In genomic region chr16:30103495-30103894, GRCm38 (mm10) we compare ENCODE assay signal across 20 mouse cellular contexts. TPM values are rescaled to one million over a fixed set of nuclear protein-coding genes. Genes with fewer than 3 reads are reported as not detected.
DNase-seq lines count a peak whose midpoint lies in the region; ATAC-seq and TF ChIP-seq lines count a peak whose summit lies in the region.
"Had no signal": no experiment of that assay in that cellular context is flagged by ENCODE, and none has a peak within 500 bp of the region (broad histone marks: within the 10 kb centered on the region; RNA-seq: fewer than 3 reads in every experiment).

No protein-coding gene starts in this region.

- H3K36me3 ChIP-seq in intestine, embryonic 15.5 days = no peaks in the 10 kb centered on the region
- no peaks in the 10 kb centered on the region for H3K36me3 ChIP-seq in intestine, postnatal 0 days (ENCODE audit: control insufficient read depth, insufficient read depth)
- no peaks in the 10 kb centered on the region for H3K36me3 ChIP-seq in midbrain, embryonic 16.5 days (ENCODE audit: control insufficient read depth, insufficient read depth, low read length)
- no peaks in the 10 kb centered on the region for H3K36me3 ChIP-seq in midbrain, embryonic 13.5 days
- H3K36me3 ChIP-seq in embryonic facial prominence, embryonic 15.5 days = no peaks in the 10 kb centered on the region
- no peaks in the 10 kb centered on the region for H3K36me3 ChIP-seq in neural tube, embryonic 15.5 days
- H3K36me3 ChIP-seq: forebrain, embryonic 12.5 days had no signal

- no peaks in the 10 kb centered on the region for H3K27me3 ChIP-seq in intestine, embryonic 15.5 days (replicated peaks)
- H3K27me3 ChIP-seq in intestine, postnatal 0 days (replicated peaks; ENCODE audit: control insufficient read depth, insufficient read depth, low read length) = no peaks in the 10 kb centered on the region
- H3K27me3 ChIP-seq in midbrain, embryonic 16.5 days (ENCODE audit: control insufficient read depth, insufficient read depth, low read depth, low read length) = peaks cover 6% of the 10 kb centered on the region
- peaks cover 28% of the 10 kb centered on the region for H3K27me3 ChIP-seq in midbrain, embryonic 13.5 days
- H3K27me3 ChIP-seq in embryonic facial prominence, embryonic 15.5 days = peaks cover 9% of the 10 kb centered on the region; the same call in 1 of the 2 replicates
- H3K27me3 ChIP-seq in neural tube, embryonic 15.5 days (replicated peaks) = peaks cover 2% of the 10 kb centered on the region; the same call in 1 of the 2 replicates
- H3K27me3 ChIP-seq: megakaryocyte, embryonic 14.5 days had no signal

- WGBS in intestine, embryonic 15.5 days = 44% methylated on average over 6 of the region's 6 CpGs
- 57% methylated on average over 6 of the region's 6 CpGs for WGBS in intestine, postnatal 0 days
- 53% methylated on average over 6 of the region's 6 CpGs for WGBS in midbrain, embryonic 16.5 days
- 54% methylated on average over 6 of the region's 6 CpGs for WGBS in midbrain, embryonic 13.5 days
- WGBS in embryonic facial prominence, embryonic 15.5 days = 15% methylated on average over 6 of the region's 6 CpGs
- WGBS in neural tube, embryonic 15.5 days = 50% methylated on average over 6 of the region's 6 CpGs

- no peak overlapping the region for H3K4me3 ChIP-seq in intestine, embryonic 15.5 days (replicated peaks)
- H3K4me3 ChIP-seq in intestine, postnatal 0 days (ENCODE audit: low read depth, low read length) = no peak overlapping the region
- H3K4me3 ChIP-seq in midbrain, embryonic 16.5 days (ENCODE audit: low read depth, low read length) = no peak overlapping the region
- H3K4me3 ChIP-seq in midbrain, embryonic 13.5 days (replicated peaks) = no peak overlapping the region
- H3K4me3 ChIP-seq in embryonic facial prominence, embryonic 15.5 days (replicated peaks) = no peak overlapping the region
- no peak overlapping the region for H3K4me3 ChIP-seq in neural tube, embryonic 15.5 days (replicated peaks)
- H3K4me3 ChIP-seq: forebrain, embryonic 12.5 days had no signal

- ATAC-seq in intestine, embryonic 15.5 days = peak; percentile 15; the same call in 1 of the 2 replicates
- ATAC-seq in intestine, postnatal 0 days = no peak
- peak; percentile 14; the same call in 1 of the 2 replicates for ATAC-seq in midbrain, embryonic 16.5 days
- ATAC-seq in midbrain, embryonic 13.5 days = no peak
- ATAC-seq in embryonic facial prominence, embryonic 15.5 days (ENCODE audit: insufficient number of reproducible peaks, low FRiP score, low TSS enrichment, low read depth) = no peak; the same call in 1 of the 2 replicates
- no peak for ATAC-seq in neural tube, embryonic 15.5 days (ENCODE audit: low FRiP score)
- ATAC-seq: hindbrain, embryonic 16.5 days; liver, postnatal 0 days had no signal

- H3K4me1 ChIP-seq in intestine, embryonic 15.5 days (replicated peaks) = peaks cover 11% of the 10 kb centered on the region
- no peaks in the 10 kb centered on the region for H3K4me1 ChIP-seq in intestine, postnatal 0 days (replicated peaks; ENCODE audit: control insufficient read depth, insufficient read depth, low read length)
- H3K4me1 ChIP-seq in midbrain, embryonic 16.5 days (ENCODE audit: control insufficient read depth, insufficient read depth, low read length) = peaks cover 6% of the 10 kb centered on the region
- peaks cover 17% of the 10 kb centered on the region for H3K4me1 ChIP-seq in midbrain, embryonic 13.5 days (replicated peaks)
- H3K4me1 ChIP-seq in embryonic facial prominence, embryonic 15.5 days = peaks cover 19% of the 10 kb centered on the region
- peaks cover 19% of the 10 kb centered on the region for H3K4me1 ChIP-seq in neural tube, embryonic 15.5 days

- no peak overlapping the region for H3K9ac ChIP-seq in intestine, embryonic 15.5 days
- no peak overlapping the region for H3K9ac ChIP-seq in intestine, postnatal 0 days (ENCODE audit: low read depth, low read length)
- no peak overlapping the region for H3K9ac ChIP-seq in midbrain, embryonic 16.5 days (ENCODE audit: low read depth, low read length)
- no peak overlapping the region for H3K9ac ChIP-seq in midbrain, embryonic 13.5 days (replicated peaks)
- H3K9ac ChIP-seq in embryonic facial prominence, embryonic 15.5 days = no peak overlapping the region
- no peak overlapping the region for H3K9ac ChIP-seq in neural tube, embryonic 15.5 days (replicated peaks)
- H3K9ac ChIP-seq: forebrain, embryonic 12.5 days; liver, postnatal 0 days had no signal

- H3K9me3 ChIP-seq in intestine, embryonic 15.5 days = no peaks in the 10 kb centered on the region
- no peaks in the 10 kb centered on the region for H3K9me3 ChIP-seq in intestine, postnatal 0 days (ENCODE audit: control insufficient read depth)
- no peaks in the 10 kb centered on the region for H3K9me3 ChIP-seq in midbrain, embryonic 16.5 days (replicated peaks; ENCODE audit: control insufficient read depth, low read length, poor library complexity, severe bottlenecking)
- H3K9me3 ChIP-seq in midbrain, embryonic 13.5 days = no peaks in the 10 kb centered on the region
- no peaks in the 10 kb centered on the region for H3K9me3 ChIP-seq in embryonic facial prominence, embryonic 15.5 days (replicated peaks)
- no peaks in the 10 kb centered on the region for H3K9me3 ChIP-seq in neural tube, embryonic 15.5 days (replicated peaks)
- H3K9me3 ChIP-seq: forebrain, embryonic 12.5 days had no signal

- H3K27ac ChIP-seq in intestine, embryonic 15.5 days = no peak overlapping the region
- no peak overlapping the region for H3K27ac ChIP-seq in intestine, postnatal 0 days (ENCODE audit: low read depth, low read length)
- no peak overlapping the region for H3K27ac ChIP-seq in midbrain, embryonic 16.5 days (ENCODE audit: low read length)
- no peak overlapping the region for H3K27ac ChIP-seq in midbrain, embryonic 13.5 days
- no peak overlapping the region for H3K27ac ChIP-seq in embryonic facial prominence, embryonic 15.5 days (replicated peaks)
- 0 out of 2 replicates have a peak overlapping the region, but pooled peaks have one; percentile 5 for H3K27ac ChIP-seq in neural tube, embryonic 15.5 days (replicated peaks)

- no peak overlapping the region for H3K4me2 ChIP-seq in intestine, embryonic 15.5 days (replicated peaks)
- H3K4me2 ChIP-seq in intestine, postnatal 0 days (replicated peaks; ENCODE audit: low read depth) = no peak overlapping the region
- no peak overlapping the region for H3K4me2 ChIP-seq in midbrain, embryonic 16.5 days (ENCODE audit: low read length)
- no peak overlapping the region for H3K4me2 ChIP-seq in midbrain, embryonic 13.5 days (replicated peaks)
- peak overlapping the region; percentile 17 for H3K4me2 ChIP-seq in embryonic facial prominence, embryonic 15.5 days (replicated peaks)
- no peak overlapping the region for H3K4me2 ChIP-seq in neural tube, embryonic 15.5 days

- no peak for DNase-seq in layer of hippocampus, postnatal 14 days (ENCODE audit: low spot score in 2 of 2)
- DNase-seq: adrenal gland, postnatal 36 days; cerebellum, adult 2 months; gastrocnemius, postnatal 10 days; heart, postnatal 36 days; kidney, adult 18-20 months; layer of hippocampus, postnatal 36 days; liver, postnatal 0 days; lung, postnatal 14 days; thymus, adult 18-20 months; thymus, postnatal 4 days had no signal

- no peak for TF ChIP-seq CTCF in intestine, postnatal 0 days (IDR thresholded peaks at IDR 0.05; ENCODE audit: low read depth)

RNA-seq across cellular contexts. Expression of gene Hes1, which starts 39.3 kb away (rescaled TPM):
- 55.7 and 67.4 TPM in 2 replicates for polyA plus RNA-seq in intestine, embryonic 15.5 days (2015; fragmentation: Nextera tagmentation; extraction: Ambion mirVana)
- polyA plus RNA-seq in intestine, postnatal 0 days (2015; fragmentation: Nextera tagmentation; extraction: Ambion mirVana) = 44.0 and 52.9 TPM in 2 replicates
- 7.6 and 9.4 TPM in 2 replicates for polyA plus RNA-seq in midbrain, embryonic 16.5 days (2015; fragmentation: Nextera tagmentation; extraction: Ambion mirVana)
- polyA plus RNA-seq in midbrain, embryonic 13.5 days (2015; fragmentation: Nextera tagmentation; extraction: Ambion mirVana) = 14.1 and 19.7 TPM in 2 replicates
- 63.6 and 66.0 TPM in 2 replicates for polyA plus RNA-seq in embryonic facial prominence, embryonic 15.5 days (2015; fragmentation: Nextera tagmentation; extraction: Ambion mirVana)
- polyA plus RNA-seq in neural tube, embryonic 15.5 days (2015; fragmentation: Nextera tagmentation; extraction: Ambion mirVana) = 13.6 and 23.2 TPM in 2 replicates
- total RNA-seq in layer of hippocampus, postnatal 14 days (2021) = 10 to 100 TPM; 12.8 to 18.6 TPM

Comparison
In these comparisons a context has a peak if more than half of its experiments do, and no peak if none do; other contexts are left out.
1. ATAC-seq: peak in intestine, embryonic 15.5 days (single experiment) and midbrain, embryonic 16.5 days (single experiment); none in intestine, postnatal 0 days (single experiment), midbrain, embryonic 13.5 days (single experiment), embryonic facial prominence, embryonic 15.5 days (single experiment) and neural tube, embryonic 15.5 days (single experiment).